In genomic region chr7:145221841-145222689, GRCm38 (mm10) we compare ENCODE assay signal across 8 mouse cellular contexts. TPM values are rescaled to one million over a fixed set of nuclear protein-coding genes. Genes with fewer than 3 reads are reported as not detected.
DNase-seq lines count a peak whose midpoint lies in the region; ATAC-seq and TF ChIP-seq lines count a peak whose summit lies in the region.

No protein-coding gene starts in this region.

- no peak overlapping the region for H3K4me3 ChIP-seq in kidney, adult 2 months (ENCODE audit: insufficient read depth, low read depth, low read length)
- H3K4me3 ChIP-seq in liver, postnatal 0 days (ENCODE audit: low read depth, low read length) = no peak overlapping the region

- H3K27ac ChIP-seq in kidney, adult 2 months (ENCODE audit: insufficient read depth, low read depth, low read length) = peak overlapping the region; percentile 21
- no peak overlapping the region for H3K27ac ChIP-seq in liver, postnatal 0 days (ENCODE audit: low read depth)

- H3K36me3 ChIP-seq in kidney, adult 2 months (ENCODE audit: control insufficient read depth, insufficient read depth, low read length) = no peaks in the 10 kb centered on the region
- no peaks in the 10 kb centered on the region for H3K36me3 ChIP-seq in liver, postnatal 0 days (replicated peaks; ENCODE audit: insufficient read depth, low read length)

- 8% methylated on average over 2 of the region's 2 CpGs for WGBS in kidney, adult 2 months
- 34% methylated on average over 2 of the region's 2 CpGs for WGBS in liver, postnatal 0 days (ENCODE audit: insufficient replicate concordance)

- no peak for TF ChIP-seq POLR2A in kidney, adult 2 months (IDR thresholded peaks at IDR 0.05; ENCODE audit: low read depth, low read length)

- intact Hi-C loops in gastrocnemius, postnatal 36 days (cut with DNase I) = no loop called here

- peak; percentile 67; the same call in 1 of the 2 replicates for TF ChIP-seq CTCF in kidney, adult 2 months (conservative IDR thresholded peaks at IDR 0.05; ENCODE audit: insufficient read depth, insufficient read length, low read depth, low read length)
- TF ChIP-seq CTCF in liver, postnatal 0 days (IDR thresholded peaks at IDR 0.05; ENCODE audit: low read depth) = peak; percentile 46

- H3K4me2 ChIP-seq in liver, postnatal 0 days (ENCODE audit: low read depth, low read length) = no peak overlapping the region

- no peak overlapping the region for H3K9ac ChIP-seq in liver, postnatal 0 days (replicated peaks)

- peak; percentile 54 for DNase-seq in ovary, postnatal 36 days (ENCODE audit: low spot score)
- DNase-seq in ovary, postnatal 14 days (ENCODE audit: low spot score) = no peak
- DNase-seq in adrenal gland, postnatal 36 days = peak; percentile 54 to 59
- DNase-seq in gastrocnemius, postnatal 36 days = peak; percentile 42 to 43
- peak; percentile 78 for DNase-seq in kidney, adult 2 months
- DNase-seq in liver, postnatal 0 days = no peak
- peak; percentile 56 for DNase-seq in testis, postnatal 10 days (ENCODE audit: low spot score)
- DNase-seq in layer of hippocampus, postnatal 36 days = no peak

- TF ChIP-seq EP300 in liver, postnatal 0 days (IDR thresholded peaks at IDR 0.05; ENCODE audit: low read depth) = no peak

- no peaks in the 10 kb centered on the region for H3K27me3 ChIP-seq in kidney, adult 2 months (replicated peaks; ENCODE audit: control insufficient read depth, insufficient read depth, low read length)
- no peaks in the 10 kb centered on the region for H3K27me3 ChIP-seq in liver, postnatal 0 days (ENCODE audit: insufficient read depth, low read length)

- ATAC-seq in liver, postnatal 0 days = peak; percentile 36; the same call in 1 of the 2 replicates

- H3K9me3 ChIP-seq in liver, postnatal 0 days (ENCODE audit: low read length) = no peaks in the 10 kb centered on the region

- H3K4me1 ChIP-seq in kidney, adult 2 months (ENCODE audit: control insufficient read depth, insufficient read depth, low read length) = peaks cover 24% of the 10 kb centered on the region
- H3K4me1 ChIP-seq in liver, postnatal 0 days (ENCODE audit: insufficient read depth) = no peaks in the 10 kb centered on the region

RNA-seq across cellular contexts. Expression of gene 1810010D01Rik, which starts 14.1 kb away (rescaled TPM):
- under 1 TPM in 1 of 2 experiments, not detected in 1; 0.66 TPM for total RNA-seq in adrenal gland, postnatal 36 days (2021)
- total RNA-seq in gastrocnemius, postnatal 36 days (2021) = not detected
- 0.42 and 0.88 TPM in 2 replicates for polyA plus RNA-seq in kidney, adult 2 months (2012; rRNA removed)
- polyA plus RNA-seq in liver, postnatal 0 days (2015; fragmentation: Nextera tagmentation; extraction: Ambion mirVana) = not detected in 2 replicates
- total RNA-seq in layer of hippocampus, postnatal 36 days (2021) = 1 to 10 TPM; 1.3 to 1.7 TPM

Comparison
In these comparisons a context has a peak if more than half of its experiments do, and no peak if none do; other contexts are left out.
1. DNase-seq: peak in ovary, postnatal 36 days (single experiment), adrenal gland, postnatal 36 days (2 of 2), gastrocnemius, postnatal 36 days (2 of 2), kidney, adult 2 months (single experiment) and testis, postnatal 10 days (single experiment); none in ovary, postnatal 14 days (single experiment), liver, postnatal 0 days (single experiment) and layer of hippocampus, postnatal 36 days (0 of 2).